ENCODE assay signal across 8 mouse cellular contexts in genomic region chr3:96160803-96161516, GRCm38 (mm10). TPM values are rescaled to one million over a fixed set of nuclear protein-coding genes. Genes with fewer than 3 reads are reported as not detected.
DNase-seq lines count a peak whose midpoint lies in the region; ATAC-seq and TF ChIP-seq lines count a peak whose summit lies in the region.

No protein-coding gene starts in this region.

- WGBS in forebrain, embryonic 16.5 days: 2% methylated on average over 12 of the region's 12 CpGs
- 2% methylated on average over 12 of the region's 12 CpGs for WGBS in hindbrain, postnatal 0 days
- under 1% methylated on average over 12 of the region's 12 CpGs for WGBS in limb, embryonic 14.5 days
- 2% methylated on average over 12 of the region's 12 CpGs for WGBS in midbrain, postnatal 0 days

- no peaks in the 10 kb centered on the region for H3K36me3 ChIP-seq in forebrain, embryonic 16.5 days (ENCODE audit: control insufficient read depth, insufficient read depth)
- H3K36me3 ChIP-seq in hindbrain, postnatal 0 days (ENCODE audit: insufficient read depth, low read length): no peaks in the 10 kb centered on the region
- H3K36me3 ChIP-seq in limb, embryonic 14.5 days (ENCODE audit: control insufficient read depth, insufficient read depth, low read length): peaks cover 13% of the 10 kb centered on the region
- no peaks in the 10 kb centered on the region; the same call in 1 of the 2 replicates for H3K36me3 ChIP-seq in midbrain, postnatal 0 days (ENCODE audit: insufficient read depth, low read length)

- H3K27ac ChIP-seq in forebrain, embryonic 16.5 days (ENCODE audit: low read length): peak overlapping the region; percentile 44
- H3K27ac ChIP-seq in hindbrain, postnatal 0 days: peak overlapping the region; percentile 65
- peak overlapping the region; percentile 79 for H3K27ac ChIP-seq in limb, embryonic 14.5 days (replicated peaks; ENCODE audit: low read depth, low read length)
- H3K27ac ChIP-seq in midbrain, postnatal 0 days (ENCODE audit: low read depth, low read length): peak overlapping the region; percentile 71

- peak; percentile 75 for ATAC-seq in forebrain, embryonic 16.5 days
- ATAC-seq in hindbrain, postnatal 0 days: peak; percentile 81
- ATAC-seq in limb, embryonic 14.5 days (ENCODE audit: low FRiP score, low read depth): peak; percentile 78
- peak; percentile 76 for ATAC-seq in midbrain, postnatal 0 days (ENCODE audit: low FRiP score)

- no peaks in the 10 kb centered on the region for H3K27me3 ChIP-seq in forebrain, embryonic 16.5 days (replicated peaks; ENCODE audit: control insufficient read depth, insufficient read depth, low read length)
- H3K27me3 ChIP-seq in hindbrain, postnatal 0 days (ENCODE audit: insufficient read depth, low read length): no peaks in the 10 kb centered on the region
- H3K27me3 ChIP-seq in limb, embryonic 14.5 days (ENCODE audit: control insufficient read depth, insufficient read depth, low read length): no peaks in the 10 kb centered on the region
- no peaks in the 10 kb centered on the region for H3K27me3 ChIP-seq in midbrain, postnatal 0 days (ENCODE audit: insufficient read depth, low read length)

- H3K9me3 ChIP-seq in forebrain, embryonic 16.5 days (ENCODE audit: control insufficient read depth, low read length): no peaks in the 10 kb centered on the region
- no peaks in the 10 kb centered on the region for H3K9me3 ChIP-seq in hindbrain, postnatal 0 days (ENCODE audit: low read length)
- H3K9me3 ChIP-seq in limb, embryonic 14.5 days (ENCODE audit: control insufficient read depth, low read length): no peaks in the 10 kb centered on the region
- H3K9me3 ChIP-seq in midbrain, postnatal 0 days (ENCODE audit: low read length): no peaks in the 10 kb centered on the region

- TF ChIP-seq POLR2A in limb, embryonic 14.5 days (IDR thresholded peaks at IDR 0.05; ENCODE audit: borderline replicate concordance, extremely low read depth, insufficient read depth, insufficient read length): no peak

- peak overlapping the region; percentile 99 for H3K4me2 ChIP-seq in forebrain, embryonic 16.5 days (ENCODE audit: low read length)
- H3K4me2 ChIP-seq in hindbrain, postnatal 0 days (ENCODE audit: low read depth, low read length): peak overlapping the region; percentile 87
- peak overlapping the region; percentile 77 for H3K4me2 ChIP-seq in limb, embryonic 14.5 days (replicated peaks; ENCODE audit: low read depth, low read length, severe bottlenecking)
- H3K4me2 ChIP-seq in midbrain, postnatal 0 days (ENCODE audit: low read depth, low read length, poor library complexity, severe bottlenecking): peak overlapping the region; percentile 85

- peaks cover 22% of the 10 kb centered on the region for H3K4me1 ChIP-seq in forebrain, embryonic 16.5 days (replicated peaks; ENCODE audit: control insufficient read depth, insufficient read depth, low read length)
- 0 out of 2 replicates have a peak, but pooled peaks cover 6% of the 10 kb centered on the region for H3K4me1 ChIP-seq in hindbrain, postnatal 0 days (ENCODE audit: insufficient read depth, low read length)
- H3K4me1 ChIP-seq in limb, embryonic 14.5 days (ENCODE audit: control insufficient read depth, insufficient read depth, low read length): peaks cover 17% of the 10 kb centered on the region
- H3K4me1 ChIP-seq in midbrain, postnatal 0 days (ENCODE audit: insufficient read depth, low read length): 0 out of 2 replicates have a peak, but pooled peaks cover 3% of the 10 kb centered on the region

- intact Hi-C loops in left cerebral cortex, postnatal 4 days (cut with DNase I): no loop called here

- TF ChIP-seq CTCF in hindbrain, postnatal 0 days (IDR thresholded peaks at IDR 0.05; ENCODE audit: low read depth): no peak
- no peak for TF ChIP-seq CTCF in midbrain, postnatal 0 days (IDR thresholded peaks at IDR 0.05)

- peak overlapping the region; percentile 51 for H3K4me3 ChIP-seq in forebrain, embryonic 16.5 days (replicated peaks; ENCODE audit: low read length)
- H3K4me3 ChIP-seq in hindbrain, postnatal 0 days (ENCODE audit: low read length): peak overlapping the region; percentile 43
- peak overlapping the region; percentile 54 for H3K4me3 ChIP-seq in limb, embryonic 14.5 days (replicated peaks; ENCODE audit: low read length)
- peak overlapping the region; percentile 46 for H3K4me3 ChIP-seq in midbrain, postnatal 0 days (ENCODE audit: low read depth, low read length)

- peak overlapping the region; percentile 56 for H3K9ac ChIP-seq in forebrain, embryonic 16.5 days (replicated peaks; ENCODE audit: low read depth, low read length)
- peak overlapping the region; percentile 40 for H3K9ac ChIP-seq in hindbrain, postnatal 0 days (replicated peaks; ENCODE audit: low read length)
- H3K9ac ChIP-seq in limb, embryonic 14.5 days (ENCODE audit: low read depth, low read length, severe bottlenecking): peak overlapping the region; percentile 67
- H3K9ac ChIP-seq in midbrain, postnatal 0 days (replicated peaks; ENCODE audit: low read length, poor library complexity, severe bottlenecking): peak overlapping the region; percentile 67

- DNase-seq in left cerebral cortex, adult 11 months (ENCODE audit: low spot score): peak; percentile 58
- no peak for DNase-seq in left cerebral cortex, postnatal 4 days
- DNase-seq in brain, adult 2 months (ENCODE audit: low read depth, low spot score): peak; percentile 91
- peak; percentile 75 for DNase-seq in hindbrain, postnatal 0 days (ENCODE audit: low spot score)
- peak; percentile 85 for DNase-seq in limb, embryonic 14.5 days (ENCODE audit: low spot score)
- peak; percentile 74 for DNase-seq in midbrain, postnatal 0 days (ENCODE audit: low spot score)
- DNase-seq in layer of hippocampus, adult 9-10 months (ENCODE audit: low spot score): no peak

RNA-seq across cellular contexts. Expression of gene Mtmr11, which starts 0.8 kb away (rescaled TPM):
- 1 to 10 TPM; 6.4 to 7.0 TPM for total RNA-seq in left cerebral cortex, postnatal 4 days (2021)
- polyA plus RNA-seq in forebrain, embryonic 16.5 days (2015; fragmentation: Nextera tagmentation; extraction: Ambion mirVana): 7.8 and 11.5 TPM in 2 replicates
- total RNA-seq in hindbrain, postnatal 0 days (2014; rRNA removed): 11.0 and 11.7 TPM in 2 replicates
- 11.4 and 14.0 TPM in 2 replicates for polyA plus RNA-seq in hindbrain, postnatal 0 days (2015; fragmentation: Nextera tagmentation; extraction: Ambion mirVana)
- polyA plus RNA-seq in limb, embryonic 14.5 days (2012; rRNA removed): 42.9 and 44.9 TPM in 2 replicates
- 27.5 and 34.1 TPM in 2 replicates for polyA plus RNA-seq in limb, embryonic 14.5 days (2014; fragmentation: Nextera tagmentation; extraction: Ambion mirVana)
- total RNA-seq in midbrain, postnatal 0 days (2014; rRNA removed): 15.5 and 22.3 TPM in 2 replicates
- 8.4 and 9.4 TPM in 2 replicates for polyA plus RNA-seq in midbrain, postnatal 0 days (2015; fragmentation: Nextera tagmentation; extraction: Ambion mirVana)

RNA-seq across cellular contexts. Expression of gene Sf3b4, which starts 11.2 kb away (rescaled TPM):
- total RNA-seq in left cerebral cortex, postnatal 4 days (2021): 10 to 100 TPM; 62.0 to 63.6 TPM
- 155 and 157 TPM in 2 replicates for polyA plus RNA-seq in forebrain, embryonic 16.5 days (2015; fragmentation: Nextera tagmentation; extraction: Ambion mirVana)
- total RNA-seq in hindbrain, postnatal 0 days (2014; rRNA removed): 67.7 and 94.8 TPM in 2 replicates
- 134 and 144 TPM in 2 replicates for polyA plus RNA-seq in hindbrain, postnatal 0 days (2015; fragmentation: Nextera tagmentation; extraction: Ambion mirVana)
- polyA plus RNA-seq in limb, embryonic 14.5 days (2012; rRNA removed): 126 and 185 TPM in 2 replicates
- 173 and 179 TPM in 2 replicates for polyA plus RNA-seq in limb, embryonic 14.5 days (2014; fragmentation: Nextera tagmentation; extraction: Ambion mirVana)
- 70.3 and 79.1 TPM in 2 replicates for total RNA-seq in midbrain, postnatal 0 days (2014; rRNA removed)
- polyA plus RNA-seq in midbrain, postnatal 0 days (2015; fragmentation: Nextera tagmentation; extraction: Ambion mirVana): 156 and 158 TPM in 2 replicates

RNA-seq across cellular contexts. Expression of gene Sv2a, which starts 20.0 kb away (rescaled TPM):
- total RNA-seq in left cerebral cortex, postnatal 4 days (2021): 100 to 1,000 TPM; 241 to 264 TPM
- polyA plus RNA-seq in forebrain, embryonic 16.5 days (2015; fragmentation: Nextera tagmentation; extraction: Ambion mirVana): 70.3 and 87.3 TPM in 2 replicates
- total RNA-seq in hindbrain, postnatal 0 days (2014; rRNA removed): 133 and 136 TPM in 2 replicates
- 138 and 151 TPM in 2 replicates for polyA plus RNA-seq in hindbrain, postnatal 0 days (2015; fragmentation: Nextera tagmentation; extraction: Ambion mirVana)
- polyA plus RNA-seq in limb, embryonic 14.5 days (2012; rRNA removed): 13.2 and 13.8 TPM in 2 replicates
- polyA plus RNA-seq in limb, embryonic 14.5 days (2014; fragmentation: Nextera tagmentation; extraction: Ambion mirVana): 3.6 and 3.8 TPM in 2 replicates
- total RNA-seq in midbrain, postnatal 0 days (2014; rRNA removed): 157 and 160 TPM in 2 replicates
- 167 and 176 TPM in 2 replicates for polyA plus RNA-seq in midbrain, postnatal 0 days (2015; fragmentation: Nextera tagmentation; extraction: Ambion mirVana)

RNA-seq across cellular contexts. Expression of gene Otud7b, which starts 56.6 kb away (rescaled TPM):
- 10 to 100 TPM; 17.6 to 17.9 TPM for total RNA-seq in left cerebral cortex, postnatal 4 days (2021)
- polyA plus RNA-seq in forebrain, embryonic 16.5 days (2015; fragmentation: Nextera tagmentation; extraction: Ambion mirVana): 8.8 and 9.3 TPM in 2 replicates
- 10.1 and 23.6 TPM in 2 replicates for total RNA-seq in hindbrain, postnatal 0 days (2014; rRNA removed)
- polyA plus RNA-seq in hindbrain, postnatal 0 days (2015; fragmentation: Nextera tagmentation; extraction: Ambion mirVana): 9.0 and 11.7 TPM in 2 replicates
- 14.0 and 14.3 TPM in 2 replicates for polyA plus RNA-seq in limb, embryonic 14.5 days (2012; rRNA removed)
- polyA plus RNA-seq in limb, embryonic 14.5 days (2014; fragmentation: Nextera tagmentation; extraction: Ambion mirVana): 20.9 and 24.7 TPM in 2 replicates
- 14.3 and 16.3 TPM in 2 replicates for total RNA-seq in midbrain, postnatal 0 days (2014; rRNA removed)
- polyA plus RNA-seq in midbrain, postnatal 0 days (2015; fragmentation: Nextera tagmentation; extraction: Ambion mirVana): 5.7 and 7.5 TPM in 2 replicates

RNA-seq across cellular contexts. Expression of gene Bola1, which starts 58.5 kb away (rescaled TPM):
- total RNA-seq in left cerebral cortex, postnatal 4 days (2021): 10 to 100 TPM; 18.7 to 24.7 TPM
- 64.1 and 64.3 TPM in 2 replicates for polyA plus RNA-seq in forebrain, embryonic 16.5 days (2015; fragmentation: Nextera tagmentation; extraction: Ambion mirVana)
- total RNA-seq in hindbrain, postnatal 0 days (2014; rRNA removed): 40.4 and 42.9 TPM in 2 replicates
- polyA plus RNA-seq in hindbrain, postnatal 0 days (2015; fragmentation: Nextera tagmentation; extraction: Ambion mirVana): 62.1 and 63.0 TPM in 2 replicates
- polyA plus RNA-seq in limb, embryonic 14.5 days (2012; rRNA removed): 38.8 and 43.9 TPM in 2 replicates
- 47.7 and 60.2 TPM in 2 replicates for polyA plus RNA-seq in limb, embryonic 14.5 days (2014; fragmentation: Nextera tagmentation; extraction: Ambion mirVana)
- total RNA-seq in midbrain, postnatal 0 days (2014; rRNA removed): 29.5 and 36.8 TPM in 2 replicates
- 54.6 and 58.1 TPM in 2 replicates for polyA plus RNA-seq in midbrain, postnatal 0 days (2015; fragmentation: Nextera tagmentation; extraction: Ambion mirVana)

Comparison
In these comparisons a context has a peak if more than half of its experiments do, and no peak if none do; other contexts are left out.
1. DNase-seq: peak in left cerebral cortex, adult 11 months (single experiment), brain, adult 2 months (single experiment), hindbrain, postnatal 0 days (single experiment), limb, embryonic 14.5 days (single experiment) and midbrain, postnatal 0 days (single experiment); none in left cerebral cortex, postnatal 4 days (single experiment) and layer of hippocampus, adult 9-10 months (single experiment).
2. Peak in every context shown above with its lines, with median percentiles within 50 percentile points of each other: ATAC-seq, H3K27ac ChIP-seq, H3K4me2 ChIP-seq, H3K4me3 ChIP-seq and H3K9ac ChIP-seq.